Mouse (Mus musculus): ENCODE measurements around the gene St7.

- TF ChIP-seq CTCF (IDR thresholded peaks at IDR 0.05; ENCODE audit: low read depth) (no peak), EP300 (IDR thresholded peaks at IDR 0.05; ENCODE audit: low read depth) (no peak)
Measured at GRCm38 (mm10) chr6:17876023-17876613, 183.4 kb downstream of the St7 start.
